Mouse (Mus musculus): Measurements from ENCODE around the gene Vmn2r61. TPM values are rescaled to one million over a fixed set of nuclear protein-coding genes. Genes with fewer than 3 reads are reported as not detected.

Gene Vmn2r61
- not detected for total RNA-seq (2021)
- long read RNA-seq, experiment 1, result 0 reads
- long read RNA-seq, experiment 2, result 0 reads

GRCm38 (mm10) chr7:42259753-42260152 lies at the start of gene Vmn2r61:
TSS of gene Vmn2r61 (plus strand) at chr7:42260053.
- DNase-seq (ENCODE audit: low spot score), result no peak

Other genes with a start within 250 kb of the Vmn2r61 start
- not detected for gene Vmn2r59, start 201.0 kb upstream of the Vmn2r61 start, total RNA-seq (2021)
- not detected for gene Vmn2r60, start 152.3 kb upstream of the Vmn2r61 start, total RNA-seq (2021)
- not detected for gene 4933421I07Rik, start 188.1 kb downstream of the Vmn2r61 start, total RNA-seq (2021)
- gene Zfp141, start 245.7 kb downstream of the Vmn2r61 start, total RNA-seq (2021), result 1 to 10 TPM; 5.0 TPM